Mouse (Mus musculus) MEL (cell line): ENCODE results near the gene Tmem199. TPM values are rescaled to one million over a fixed set of nuclear protein-coding genes. Genes with fewer than 3 reads are reported as not detected.
A peak's percentile ranks its signal among the peaks of the same experiment; 100 is the strongest.

Source experiments
- DNase-seq: peaks from one replicate; pipeline ENCODE4 v3.0.0; 2011; ENCODE audit warnings: low read depth, low spot score
- H3K27ac ChIP-seq: 2 replicates; pipeline ENCODE4 v1.5.1; 2012; ENCODE audit warnings: low read depth, mild to moderate bottlenecking, control low read depth, low read length, moderate library complexity; ENCODE audit not compliant: control insufficient read depth
- H3K27me3 ChIP-seq, 2 experiments: fragments of 150-350 bp in 1 of 2; sonication (generic) in 1 of 2; 2 replicates each; pipeline ENCODE4 v1.6.1; 2012; ENCODE audit warnings: low read length in 2 of 2, mild to moderate bottlenecking in 2 of 2, improper control_type of control experiment in 1 of 2, moderate library complexity in 1 of 2; ENCODE audit not compliant: insufficient read depth in 2 of 2, control insufficient read depth in 1 of 2
- H3K36me3 ChIP-seq, 2 experiments: 2 replicates each; pipeline ENCODE4 v1.6.1; 2012 to 2014; ENCODE audit warnings: low read length in 2 of 2, improper control_type of control experiment in 1 of 2, inconsistent platforms in 1 of 2, mild to moderate bottlenecking in 1 of 2; ENCODE audit not compliant: insufficient read depth in 2 of 2, control insufficient read depth in 1 of 2
- H3K4me1 ChIP-seq, 2 experiments: fragments of 150-350 bp in 1 of 2; sonication (generic) in 1 of 2; 2 replicates each; pipeline ENCODE4 v1.6.1; 2012; ENCODE audit warnings: low read length in 2 of 2, improper control_type of control experiment in 1 of 2, mild to moderate bottlenecking in 1 of 2; ENCODE audit not compliant: insufficient read depth in 2 of 2, control insufficient read depth in 1 of 2
- H3K4me3 ChIP-seq, 2 experiments: fragments of 150-350 bp in 1 of 2; sonication (generic) in 1 of 2; 2 replicates each; pipeline ENCODE4 v1.5.1; 2012; ENCODE audit warnings: low read depth in 2 of 2, low read length in 2 of 2, mild to moderate bottlenecking in 2 of 2, moderate library complexity in 2 of 2, control low read depth in 1 of 2, improper control_type of control experiment in 1 of 2; ENCODE audit not compliant: control insufficient read depth in 1 of 2, insufficient read depth in 1 of 2
- H3K79me2 ChIP-seq: 2 replicates; pipeline ENCODE4 v1.6.1; 2012; ENCODE audit warnings: mild to moderate bottlenecking, low read length, moderate library complexity; ENCODE audit not compliant: control insufficient read depth, poor library complexity, insufficient read depth
- H3K9ac ChIP-seq: 2 replicates; pipeline ENCODE4 v1.6.1; 2012; ENCODE audit warnings: low read depth, mild to moderate bottlenecking, control low read depth, low read length, moderate library complexity; ENCODE audit not compliant: control insufficient read depth, poor library complexity, severe bottlenecking
- H3K9me3 ChIP-seq: fragments of 150-350 bp; sonication (generic); replicated peaks from 2 replicates; pipeline ENCODE4 v1.6.1; 2012; ENCODE audit warnings: mild to moderate bottlenecking, low read length, improper control_type of control experiment, moderate library complexity; ENCODE audit not compliant: insufficient read depth
- CHD1 ChIP-seq: IDR thresholded peaks from 2 replicates; pipeline ENCODE4 v1.6.1; 2012; ENCODE audit warnings: low read depth, mild to moderate bottlenecking, inconsistent platforms, low read length, improper control_type of control experiment
- CHD2 ChIP-seq: IDR thresholded peaks from 2 replicates; pipeline ENCODE4 v1.6.1; 2011; ENCODE audit warnings: low read length, improper control_type of control experiment
- EP300 ChIP-seq, 2 experiments: IDR thresholded peaks; 2 replicates each; pipeline ENCODE4 v1.6.1; 2011; ENCODE audit warnings: improper control_type of control experiment in 2 of 2, low read length in 2 of 2, low read depth in 1 of 2, mild to moderate bottlenecking in 1 of 2
- GABPA ChIP-seq: IDR thresholded peaks from 2 replicates; pipeline ENCODE4 v1.6.1; 2012; ENCODE audit warnings: low read depth, mild to moderate bottlenecking, inconsistent platforms, low read length, improper control_type of control experiment, moderate library complexity
- HCFC1 ChIP-seq: IDR thresholded peaks from 2 replicates; pipeline ENCODE4 v1.6.1; 2012; ENCODE audit warnings: low read depth, mild to moderate bottlenecking, inconsistent platforms, low read length, improper control_type of control experiment, moderate library complexity
- JUND ChIP-seq: IDR thresholded peaks from 2 replicates; pipeline ENCODE4 v1.6.1; 2011; ENCODE audit warnings: low read depth, mild to moderate bottlenecking, improper control_type of control experiment, low read length
- MAX ChIP-seq: IDR thresholded peaks from 2 replicates; pipeline ENCODE4 v1.6.1; 2011; ENCODE audit warnings: low read length, improper control_type of control experiment
- MEF2A ChIP-seq: IDR thresholded peaks from 2 replicates; pipeline ENCODE4 v1.6.1; 2014; ENCODE audit warnings: low read depth, mild to moderate bottlenecking, inconsistent platforms, low read length, improper control_type of control experiment; ENCODE audit not compliant: poor library complexity, insufficient replicate concordance, severe bottlenecking; ENCODE audit errors: extremely low read depth
- POLR2A ChIP-seq, 2 experiments: IDR thresholded peaks; 2 replicates each; pipeline ENCODE4 v1.6.1; 2011 to 2012; ENCODE audit warnings: low read length in 2 of 2, mild to moderate bottlenecking in 2 of 2, control low read depth in 1 of 2, improper control_type of control experiment in 1 of 2, low read depth in 1 of 2, moderate library complexity in 1 of 2; ENCODE audit not compliant: control insufficient read depth in 1 of 2, insufficient read depth in 1 of 2, poor library complexity in 1 of 2
- RAD21 ChIP-seq: IDR thresholded peaks from 2 replicates; pipeline ENCODE4 v1.6.1; 2011; ENCODE audit warnings: mild to moderate bottlenecking, low read depth, low read length, improper control_type of control experiment
- TBP ChIP-seq: IDR thresholded peaks from 2 replicates; pipeline ENCODE4 v1.8.0; 2011; ENCODE audit warnings: low read depth, low read length, improper control_type of control experiment
- TCF12 ChIP-seq: IDR thresholded peaks from 2 replicates; pipeline ENCODE4 v1.6.1; 2014; ENCODE audit warnings: low read depth, mild to moderate bottlenecking, inconsistent platforms, low read length, improper control_type of control experiment, moderate library complexity
- USF2 ChIP-seq, 2 experiments: IDR thresholded peaks; 2 replicates each; pipeline ENCODE4 v1.6.1; 2011 to 2012; ENCODE audit warnings: improper control_type of control experiment in 2 of 2, low read length in 2 of 2, borderline replicate concordance in 1 of 2, inconsistent platforms in 1 of 2, low read depth in 1 of 2, mild to moderate bottlenecking in 1 of 2; ENCODE audit not compliant: insufficient read depth in 1 of 2
- ZC3H11A ChIP-seq: IDR thresholded peaks from 2 replicates; pipeline ENCODE4 v1.6.1; 2012; ENCODE audit warnings: low read depth, mild to moderate bottlenecking, inconsistent platforms, low read length, improper control_type of control experiment
- ZKSCAN1 ChIP-seq: IDR thresholded peaks from 2 replicates; pipeline ENCODE4 v1.6.1; 2012; ENCODE audit warnings: low read depth, mild to moderate bottlenecking, inconsistent platforms, low read length, improper control_type of control experiment, moderate library complexity
- polyA plus RNA-seq, 2 experiments: library from polyadenylated mRNA; stranded (reverse) in 1 of 2; unstranded in 1 of 2; fragments of >175 nt in 1 of 2; fragments of >200 nt in 1 of 2; gene quantifications; 2 replicates each; pipeline versions ENCODE4 v1.2.1 to v1.2.4; 2012; ENCODE audit warnings: low replicate concordance in 2 of 2, low read depth in 1 of 2; ENCODE audit not compliant: insufficient read length in 2 of 2, insufficient read depth in 1 of 2, missing spikeins in 1 of 2
- total RNA-seq: library from RNA; depleted of rRNA; stranded (reverse); fragments of 300-350 nt; gene quantifications from 2 replicates; pipeline ENCODE4 v1.2.3, GENCODE M21; 2012

The Tmem199 gene
- total and polyA plus RNA-seq, 3 experiments: 36.5 to 57.1 TPM; not detected in 1

- Histone ChIP-seq H3K4me3 (peak overlapping the region; percentile 13 to 59; a peak in 3 of 4 replicates), H3K79me2 (no peaks in the 10 kb centered on the region), H3K27me3 (peaks cover 8 to 15% of the 10 kb centered on the region in 2 experiments)
- DNase-seq: peak; percentile 61
- TF ChIP-seq TBP (peak; percentile 49; the same call in 1 of the 2 replicates), CHD2 (no peak), HCFC1 (peak; percentile 68), RAD21 (no peak), TCF12 (no peak), POLR2A (IDR thresholded peaks at IDR 0.05; ENCODE audit: control insufficient read depth in 1 of 2, insufficient read depth in 1 of 2, low read depth in 1 of 2, low read length in 2 of 2, poor library complexity in 1 of 2) (peak in 1 of 2 experiments; percentile 47; a peak in 1 of 4 replicates), ZKSCAN1 (no peak), GABPA (no peak)
- TF ChIP-seq, all 39 proteins: peak for 3
- H3K27ac ChIP-seq: no peak overlapping the region
- peak overlapping the region; percentile 52 for H3K9ac ChIP-seq
- H3K4me1 ChIP-seq: 0 out of 4 replicates have a peak, but pooled peaks cover 0 to 3% of the 10 kb centered on the region in 2 experiments
- H3K9me3 ChIP-seq: no peaks in the 10 kb centered on the region
- H3K36me3 ChIP-seq: no peaks in the 10 kb centered on the region
Measured at GRCm38 (mm10) chr11:78483639-78484038, 28.3 kb downstream of the Tmem199 start.

DNA sequence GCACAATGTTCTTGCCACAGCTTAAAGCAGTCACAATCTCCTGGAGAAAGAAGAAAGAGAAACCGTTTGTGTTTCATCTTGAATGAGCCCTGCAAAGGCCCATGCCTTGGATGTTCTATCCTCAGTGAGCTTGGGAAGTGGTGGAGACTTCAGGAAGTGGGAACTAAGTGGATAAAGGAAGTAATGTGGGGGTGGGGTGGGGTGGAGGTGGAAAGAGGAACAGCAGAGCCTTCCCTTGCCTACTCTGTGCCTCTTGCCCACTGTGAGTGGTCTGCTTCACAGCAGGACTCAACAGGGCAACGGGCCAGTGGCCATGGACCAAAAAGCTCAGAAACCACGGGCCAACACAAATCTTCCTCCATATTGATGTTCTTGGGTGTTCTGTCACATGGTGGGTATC is 36.7 kb downstream of the Tmem199 start:
- H3K27me3 ChIP-seq: 0 out of 4 replicates have a peak, but pooled peaks cover 0 to 3% of the 10 kb centered on the region in 2 experiments
- H3K27ac ChIP-seq: no peak overlapping the region
- H3K9ac ChIP-seq: no peak overlapping the region

DNA sequence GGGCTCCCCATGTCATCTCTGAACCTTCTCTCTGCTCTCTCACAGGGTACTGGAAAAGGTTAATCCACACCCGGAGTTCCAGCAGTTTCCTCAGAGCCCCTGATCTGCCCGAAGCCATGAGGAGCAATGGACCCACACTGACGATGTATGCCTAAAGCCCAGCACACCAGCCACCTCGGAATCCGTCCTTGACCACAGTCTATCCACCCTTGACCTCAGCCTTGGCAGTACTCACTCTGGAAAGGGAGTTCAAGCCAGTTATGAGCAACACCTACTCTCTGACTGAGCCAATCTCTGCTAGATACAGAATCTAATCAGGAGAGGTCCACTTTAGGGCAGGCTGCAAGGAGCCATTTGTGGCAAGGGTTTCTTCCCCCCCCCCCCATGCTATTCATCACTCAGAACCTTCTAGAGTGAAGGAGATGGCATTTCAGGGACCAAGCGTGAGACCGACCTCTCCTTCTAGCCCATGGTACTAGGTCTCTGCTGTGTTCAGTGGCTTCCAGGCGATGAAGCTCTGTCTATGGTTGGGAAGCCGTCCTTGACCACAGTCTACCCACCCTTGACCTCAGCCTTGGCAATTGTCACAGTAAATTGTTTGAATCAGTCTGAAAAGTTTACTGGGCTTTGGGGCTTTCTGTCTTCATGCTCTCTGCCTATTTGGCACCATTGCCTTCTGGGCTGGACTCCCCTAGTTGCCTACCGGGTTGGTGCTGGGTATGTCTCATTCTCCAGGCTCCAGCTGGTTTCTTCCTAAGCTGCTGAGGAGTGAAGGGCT is 40.5 kb downstream of the Tmem199 start:
- H3K27ac ChIP-seq: no peak overlapping the region
- no peaks in the 10 kb centered on the region for H3K27me3 ChIP-seq
- H3K4me1 ChIP-seq: peaks cover 6 to 22% of the 10 kb centered on the region in 2 experiments
- no peak for TF ChIP-seq ZC3H11A
- no peak for TF ChIP-seq JUND
- TF ChIP-seq MAX: no peak
- no peak for TF ChIP-seq POLR2A (IDR thresholded peaks at IDR 0.05; ENCODE audit: control insufficient read depth in 1 of 2, insufficient read depth in 1 of 2, low read depth in 1 of 2, low read length in 2 of 2, poor library complexity in 1 of 2)
- TF ChIP-seq EP300 (IDR thresholded peaks at IDR 0.05; ENCODE audit: low read depth in 1 of 2, low read length in 2 of 2): no peak
- TF ChIP-seq CHD1: no peak
- no peak for TF ChIP-seq USF2 (IDR thresholded peaks at IDR 0.05; ENCODE audit: borderline replicate concordance in 1 of 2, insufficient read depth in 1 of 2, low read depth in 1 of 2, low read length in 2 of 2)
- no peak for TF ChIP-seq GABPA
- H3K9me3 ChIP-seq: no peaks in the 10 kb centered on the region
- no peaks in the 10 kb centered on the region for H3K79me2 ChIP-seq
- H3K4me3 ChIP-seq: no peak overlapping the region
- peaks cover 0 to 12% of the 10 kb centered on the region in 2 experiments; a peak in 2 of 4 replicates for H3K36me3 ChIP-seq
- no peak for DNase-seq
- no peak overlapping the region for H3K9ac ChIP-seq

More for the DNA sequence above, 36.7 kb downstream of the Tmem199 start:
- Histone ChIP-seq H3K36me3 (no peaks in the 10 kb centered on the region), H3K79me2 (no peaks in the 10 kb centered on the region), H3K4me1 (peaks cover 0 to 6% of the 10 kb centered on the region in 2 experiments; a peak in 1 of 4 replicates), H3K9me3 (no peaks in the 10 kb centered on the region), H3K4me3 (no peak overlapping the region)
- peak; percentile 44 for DNase-seq
- TF ChIP-seq MEF2A: no peak
